Mouse (Mus musculus): Measurements from ENCODE around the gene Hist1h1t. TPM values are rescaled to one million over a fixed set of nuclear protein-coding genes. Genes with fewer than 3 reads are reported as not detected.

The Hist1h1t gene
- polyA plus RNA-seq, 1 experiment from 2014 or later, result not detected

GRCm38 (mm10) chr13:23705751-23706356, 10.2 kb downstream of the Hist1h1t start:
- ATAC-seq (replicated peaks; ENCODE audit: low FRiP score), result no peak
- Histone ChIP-seq H3K27me3 (ENCODE audit: control insufficient read depth, insufficient read depth, low read length) (no peaks in the 10 kb centered on the region), H3K4me3 (ENCODE audit: low read depth, low read length) (no peak overlapping the region), H3K9me3 (ENCODE audit: control insufficient read depth, low read length) (no peaks in the 10 kb centered on the region), H3K9ac (ENCODE audit: low read length) (no peak overlapping the region), H3K27ac (ENCODE audit: low read depth, low read length) (no peak overlapping the region), H3K4me2 (ENCODE audit: low read depth, low read length, severe bottlenecking) (no peak overlapping the region), H3K4me1 (replicated peaks; ENCODE audit: control insufficient read depth, insufficient read depth, low read length) (peaks cover 5% of the 10 kb centered on the region), H3K36me3 (ENCODE audit: control insufficient read depth, insufficient read depth, low read length) (no peaks in the 10 kb centered on the region)
- no peak for DNase-seq (ENCODE audit: low spot score)
- WGBS, result 90% methylated on average over 7 of the region's 7 CpGs

GRCm38 (mm10) chr13:23706771-23707170, 11.2 kb downstream of the Hist1h1t start:
- peaks cover 5% of the 10 kb centered on the region for H3K4me1 ChIP-seq (replicated peaks; ENCODE audit: control insufficient read depth, insufficient read depth, low read length)
- H3K36me3 ChIP-seq (ENCODE audit: control insufficient read depth, insufficient read depth, low read length), result no peaks in the 10 kb centered on the region
- H3K4me3 ChIP-seq (ENCODE audit: low read depth, low read length), result no peak overlapping the region
- no peak for ATAC-seq (replicated peaks; ENCODE audit: low FRiP score)
- H3K27ac ChIP-seq (ENCODE audit: low read depth, low read length), result no peak overlapping the region
- no peak overlapping the region for H3K4me2 ChIP-seq (ENCODE audit: low read depth, low read length, severe bottlenecking)
- H3K27me3 ChIP-seq (ENCODE audit: control insufficient read depth, insufficient read depth, low read length), result no peaks in the 10 kb centered on the region; the same call in 1 of the 2 replicates
- H3K9ac ChIP-seq (ENCODE audit: low read length), result no peak overlapping the region
- DNase-seq (ENCODE audit: low spot score), result no peak
- 90% methylated on average over 12 of the region's 12 CpGs for WGBS
- H3K9me3 ChIP-seq (ENCODE audit: control insufficient read depth, low read length), result no peaks in the 10 kb centered on the region

GRCm38 (mm10) chr13:23708041-23708440, 12.4 kb downstream of the Hist1h1t start:
- no peak for DNase-seq (ENCODE audit: low spot score)
- Histone ChIP-seq H3K36me3 (ENCODE audit: control insufficient read depth, insufficient read depth, low read length) (no peaks in the 10 kb centered on the region), H3K4me1 (replicated peaks; ENCODE audit: control insufficient read depth, insufficient read depth, low read length) (peaks cover 5% of the 10 kb centered on the region), H3K4me2 (ENCODE audit: low read depth, low read length, severe bottlenecking) (no peak overlapping the region), H3K27me3 (ENCODE audit: control insufficient read depth, insufficient read depth, low read length) (no peaks in the 10 kb centered on the region; the same call in 1 of the 2 replicates), H3K9me3 (ENCODE audit: control insufficient read depth, low read length) (no peaks in the 10 kb centered on the region), H3K4me3 (ENCODE audit: low read depth, low read length) (no peak overlapping the region), H3K9ac (ENCODE audit: low read length) (no peak overlapping the region), H3K27ac (ENCODE audit: low read depth, low read length) (no peak overlapping the region)
- WGBS, result 90% methylated on average over 4 of the region's 4 CpGs
- ATAC-seq (replicated peaks; ENCODE audit: low FRiP score), result no peak

GRCm38 (mm10) chr13:23708654-23709053, 13.0 kb downstream of the Hist1h1t start:
- Histone ChIP-seq H3K27me3 (ENCODE audit: control insufficient read depth, insufficient read depth, low read length) (no peaks in the 10 kb centered on the region; the same call in 1 of the 2 replicates), H3K9ac (ENCODE audit: low read length) (no peak overlapping the region), H3K4me3 (ENCODE audit: low read depth, low read length) (no peak overlapping the region), H3K27ac (ENCODE audit: low read depth, low read length) (no peak overlapping the region), H3K4me1 (replicated peaks; ENCODE audit: control insufficient read depth, insufficient read depth, low read length) (peaks cover 5% of the 10 kb centered on the region), H3K4me2 (ENCODE audit: low read depth, low read length, severe bottlenecking) (no peak overlapping the region), H3K9me3 (ENCODE audit: control insufficient read depth, low read length) (no peaks in the 10 kb centered on the region), H3K36me3 (ENCODE audit: control insufficient read depth, insufficient read depth, low read length) (no peaks in the 10 kb centered on the region)
- 85% methylated on average over 4 of the region's 4 CpGs for WGBS
- ATAC-seq (replicated peaks; ENCODE audit: low FRiP score) (no peak), DNase-seq (ENCODE audit: low spot score) (no peak)

DNA sequence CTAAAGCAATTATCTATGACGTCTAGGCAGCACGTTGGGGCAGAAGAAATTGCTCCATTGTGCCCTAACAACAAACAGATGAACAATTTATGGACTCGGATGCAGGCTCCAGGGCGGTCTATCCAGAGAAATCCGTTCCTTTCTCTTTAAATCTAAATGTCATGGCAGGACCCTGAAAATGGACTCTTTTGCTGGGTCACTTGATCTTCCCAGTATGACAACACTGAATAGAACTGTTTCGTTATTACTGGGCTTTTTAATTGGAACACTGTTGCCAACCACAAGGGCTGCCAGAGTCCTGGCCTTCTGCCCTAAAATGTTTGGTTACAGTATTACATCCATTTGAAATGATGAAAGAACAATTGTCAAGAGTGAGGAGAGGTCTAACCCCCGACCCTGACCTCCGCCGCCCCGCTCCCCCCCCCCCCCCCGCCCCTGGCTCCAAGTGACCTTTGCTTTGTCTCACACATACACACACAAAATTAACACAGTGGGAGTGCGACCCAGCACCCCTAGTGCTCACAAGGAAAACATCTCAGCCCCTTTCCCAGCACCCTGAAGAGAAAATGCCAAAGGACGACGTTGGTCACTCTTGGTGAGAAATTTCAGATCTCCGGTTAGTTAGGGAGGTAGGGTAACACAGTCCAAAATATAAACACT, 14.2 kb downstream of the Hist1h1t start:
- Histone ChIP-seq H3K9ac (ENCODE audit: low read length) (peak overlapping the region; percentile 37), H3K4me1 (replicated peaks; ENCODE audit: control insufficient read depth, insufficient read depth, low read length) (peaks cover 5% of the 10 kb centered on the region), H3K4me3 (ENCODE audit: low read depth, low read length) (peak overlapping the region; percentile 20; the same call in 1 of the 2 replicates), H3K9me3 (ENCODE audit: control insufficient read depth, low read length) (no peaks in the 10 kb centered on the region), H3K4me2 (ENCODE audit: low read depth, low read length, severe bottlenecking) (peak overlapping the region; percentile 48), H3K27ac (ENCODE audit: low read depth, low read length) (no peak overlapping the region), H3K36me3 (ENCODE audit: control insufficient read depth, insufficient read depth, low read length) (no peaks in the 10 kb centered on the region), H3K27me3 (ENCODE audit: control insufficient read depth, insufficient read depth, low read length) (no peaks in the 10 kb centered on the region; the same call in 1 of the 2 replicates)
- DNase-seq (ENCODE audit: low spot score), result no peak
- ATAC-seq (replicated peaks; ENCODE audit: low FRiP score), result no peak
- WGBS, result 21% methylated on average over 15 of the region's 15 CpGs

GRCm38 (mm10) chr13:23710374-23711089, 14.9 kb downstream of the Hist1h1t start, which contains the start of gene Hfe:
Gene Hfe, minus strand, starts transcription at chr13:23710854.
- H3K27ac ChIP-seq (ENCODE audit: low read depth, low read length), result no peak within 1 kb of the TSS

GRCm38 (mm10) chr13:23716261-23717042, 20.8 kb downstream of the Hist1h1t start:
- DNase-seq (ENCODE audit: low spot score), result no peak
- H3K27ac ChIP-seq (ENCODE audit: low read depth, low read length), result no peak overlapping the region
- H3K4me3 ChIP-seq (ENCODE audit: low read depth, low read length), result no peak overlapping the region
- H3K27me3 ChIP-seq (ENCODE audit: control insufficient read depth, insufficient read depth, low read length), result no peaks in the 10 kb centered on the region
- ATAC-seq (replicated peaks; ENCODE audit: low FRiP score), result no peak
- H3K4me2 ChIP-seq (ENCODE audit: low read depth, low read length, severe bottlenecking), result no peak overlapping the region
- H3K9ac ChIP-seq (ENCODE audit: low read length), result no peak overlapping the region
- no peaks in the 10 kb centered on the region for H3K9me3 ChIP-seq (ENCODE audit: control insufficient read depth, low read length)
- 85% methylated on average over 5 of the region's 5 CpGs for WGBS
- no peaks in the 10 kb centered on the region for H3K4me1 ChIP-seq (replicated peaks; ENCODE audit: control insufficient read depth, insufficient read depth, low read length)
- no peaks in the 10 kb centered on the region for H3K36me3 ChIP-seq (ENCODE audit: control insufficient read depth, insufficient read depth, low read length)

More at GRCm38 (mm10) chr13:23710374-23711089, 14.9 kb downstream of the Hist1h1t start, which contains the start of gene Hfe:
- Histone ChIP-seq H3K4me3 (ENCODE audit: low read depth, low read length) (peak within 1 kb of the TSS; percentile 20), H3K4me2 (ENCODE audit: low read depth, low read length, severe bottlenecking) (peak within 1 kb of the TSS; percentile 48), H3K9ac (ENCODE audit: low read length) (peak within 1 kb of the TSS; percentile 37), H3K9me3 (ENCODE audit: control insufficient read depth, low read length) (no peaks in the 10 kb centered on the region), H3K4me1 (replicated peaks; ENCODE audit: control insufficient read depth, insufficient read depth, low read length) (peaks cover 5% of the 10 kb centered on the region), H3K36me3 (ENCODE audit: control insufficient read depth, insufficient read depth, low read length) (no peaks in the 10 kb centered on the region), H3K27me3 (ENCODE audit: control insufficient read depth, insufficient read depth, low read length) (no peaks in the 10 kb centered on the region; the same call in 1 of the 2 replicates)
- ATAC-seq (replicated peaks; ENCODE audit: low FRiP score) (peak; percentile 39; the same call in 1 of the 2 replicates), DNase-seq (ENCODE audit: low spot score) (peak; percentile 80)
- 6% methylated on average over 17 of the region's 17 CpGs for WGBS

GRCm38 (mm10) chr13:23717176-23717575, 21.6 kb downstream of the Hist1h1t start:
- 66% methylated on average over 11 of the region's 11 CpGs for WGBS
- no peak for DNase-seq (ENCODE audit: low spot score)
- no peaks in the 10 kb centered on the region for H3K4me1 ChIP-seq (replicated peaks; ENCODE audit: control insufficient read depth, insufficient read depth, low read length)
- no peaks in the 10 kb centered on the region for H3K27me3 ChIP-seq (ENCODE audit: control insufficient read depth, insufficient read depth, low read length)
- H3K9ac ChIP-seq (ENCODE audit: low read length), result no peak overlapping the region
- ATAC-seq (replicated peaks; ENCODE audit: low FRiP score), result no peak
- H3K4me3 ChIP-seq (ENCODE audit: low read depth, low read length), result no peak overlapping the region
- no peaks in the 10 kb centered on the region for H3K9me3 ChIP-seq (ENCODE audit: control insufficient read depth, low read length)
- no peak overlapping the region for H3K4me2 ChIP-seq (ENCODE audit: low read depth, low read length, severe bottlenecking)
- H3K36me3 ChIP-seq (ENCODE audit: control insufficient read depth, insufficient read depth, low read length), result no peaks in the 10 kb centered on the region
- H3K27ac ChIP-seq (ENCODE audit: low read depth, low read length), result no peak overlapping the region
